Mouse (Mus musculus) ES-Bruce4 (cell line): ENCODE data around the gene Med24.
A peak's percentile ranks its signal among the peaks of the same experiment; 100 is the strongest.

Source experiments
- CTCF ChIP-seq: IDR thresholded peaks from one replicate; pipeline ENCODE4 v1.8.1; 2011; ENCODE audit warnings: low read depth, low read length
- EP300 ChIP-seq: IDR thresholded peaks from 2 replicates; pipeline ENCODE4 v1.6.1; 2011; ENCODE audit warnings: low read depth, low read length; ENCODE audit not compliant: insufficient read depth
- POLR2A ChIP-seq: IDR thresholded peaks from one replicate; pipeline ENCODE4 v1.8.1; 2011; ENCODE audit warnings: low read length; ENCODE audit not compliant: insufficient read depth

DNA sequence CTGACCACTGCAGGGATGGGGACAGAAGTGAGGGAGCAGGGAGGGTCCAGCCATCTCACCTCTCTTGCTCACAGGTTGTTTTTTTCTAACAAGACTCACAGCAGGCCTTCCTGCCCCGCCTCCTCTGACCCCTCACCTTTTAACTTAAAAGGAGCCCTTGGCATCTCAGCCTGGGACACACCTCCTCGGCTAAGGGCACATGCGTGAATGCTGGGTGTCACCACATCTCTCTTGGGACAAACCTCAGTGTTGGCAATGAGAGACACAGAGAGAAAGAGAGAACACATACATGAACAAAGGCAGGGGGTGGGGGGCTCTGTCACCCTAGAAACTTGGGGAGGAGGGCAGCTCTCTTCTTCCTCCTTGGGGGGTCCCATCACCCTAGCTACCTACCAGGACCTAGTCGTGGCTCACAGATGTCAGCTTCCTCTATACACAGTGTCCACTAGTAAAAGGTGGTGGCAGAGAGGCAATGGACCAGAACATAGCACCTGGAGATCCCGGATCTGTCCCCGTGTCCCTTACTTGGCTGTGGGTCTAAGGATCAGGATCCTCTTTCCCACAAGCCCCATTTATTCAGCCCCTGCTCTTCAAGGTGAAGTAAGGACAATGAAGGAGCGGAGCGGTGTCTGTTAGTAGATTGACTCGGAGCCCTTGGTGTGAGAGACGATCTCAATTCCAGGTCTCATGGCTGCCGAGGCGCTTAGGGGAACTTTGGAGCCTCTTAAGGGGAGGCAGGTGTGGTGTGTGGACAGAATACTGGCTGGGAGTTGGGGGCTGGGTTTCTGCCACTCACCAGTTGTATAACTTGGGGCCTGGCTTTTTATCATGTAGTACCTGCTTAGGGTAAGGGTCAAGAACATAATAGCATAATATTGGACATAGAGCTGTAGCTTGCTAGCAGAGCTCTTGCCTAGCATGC is 17.0 kb upstream of the Med24 start:
- TF ChIP-seq CTCF (no peak), EP300 (peak; percentile 59; the same call in 1 of the 2 replicates), POLR2A (no peak)
